Mouse (Mus musculus) midbrain, postnatal 0 days (tissue): ENCODE measurements around the gene Macf1. TPM values are rescaled to one million over a fixed set of nuclear protein-coding genes. Genes with fewer than 3 reads are reported as not detected.

Experiments used
- ATAC-seq: fragments of 200-750 bp; cut with Nextera tagmentation; 2 replicates; pipeline ENCODE4 v1.8.0; 2017; ENCODE audit warnings: moderate number of reproducible peaks, mild to moderate bottlenecking, moderate TSS enrichment, moderate library complexity; ENCODE audit not compliant: low FRiP score
- DNase-seq: peaks from one replicate; pipeline ENCODE4 v3.0.0-alpha.2; 2015; ENCODE audit warnings: low spot score
- H3K27ac ChIP-seq: fragments of 300-500 bp; sonication (generic); 2 replicates; pipeline ENCODE4 v1.5.1; 2014; ENCODE audit warnings: low read depth, mild to moderate bottlenecking, low read length, mixed read lengths
- H3K27me3 ChIP-seq: fragments of 300-500 bp; sonication (generic); 2 replicates; pipeline ENCODE4 v1.6.1; 2014; ENCODE audit warnings: low read length, control low read depth, mixed read lengths; ENCODE audit not compliant: insufficient read depth
- H3K36me3 ChIP-seq: fragments of 300-500 bp; sonication (generic); 2 replicates; pipeline ENCODE4 v1.6.1; 2014; ENCODE audit warnings: low read length, control low read depth, mixed read lengths; ENCODE audit not compliant: insufficient read depth
- H3K4me1 ChIP-seq: fragments of 300-500 bp; sonication (generic); 2 replicates; pipeline ENCODE4 v1.6.1; 2014; ENCODE audit warnings: mild to moderate bottlenecking, control low read depth, antibody characterized with exemption, low read length, mixed read lengths; ENCODE audit not compliant: insufficient read depth
- H3K4me2 ChIP-seq: fragments of 300-500 bp; sonication (generic); 2 replicates; pipeline ENCODE4 v1.6.1; 2014; ENCODE audit warnings: low read depth, mild to moderate bottlenecking, low read length, mixed read lengths; ENCODE audit not compliant: poor library complexity, severe bottlenecking
- H3K4me3 ChIP-seq: fragments of 300-500 bp; sonication (generic); 2 replicates; pipeline ENCODE4 v1.5.1; 2014; ENCODE audit warnings: low read depth, mild to moderate bottlenecking, low read length, moderate library complexity
- H3K9ac ChIP-seq: fragments of 300-500 bp; sonication (generic); replicated peaks from 2 replicates; pipeline ENCODE4 v1.6.1; 2014; ENCODE audit warnings: mild to moderate bottlenecking, low read length, moderate library complexity, mixed read lengths; ENCODE audit not compliant: poor library complexity, severe bottlenecking
- H3K9me3 ChIP-seq: fragments of 300-500 bp; sonication (generic); 2 replicates; pipeline ENCODE4 v1.6.1; 2016; ENCODE audit warnings: low read length, control low read depth
- CTCF ChIP-seq: IDR thresholded peaks from 2 replicates; pipeline ENCODE4 v1.5.1; 2016; ENCODE audit warnings: antibody characterized with exemption, mild to moderate bottlenecking
- WGBS: fragments of 180-500 bp; shearing (Covaris S2); extraction: QIAGEN DNeasy Blood & Tissue Kit; methylation state at CpG from one replicate; pipeline ENCODE4 v1.1.7; 2014; 5-methylcytosine and 5-hydroxymethylcytosine counted together
- polyA plus RNA-seq: library from polyadenylated mRNA; unstranded; fragments of >200 nt; fragmentation: Nextera tagmentation; extraction: Ambion mirVana; gene quantifications from 2 replicates; pipeline ENCODE4 v1.2.1, GENCODE M21; 2015
- total RNA-seq: library from RNA; depleted of rRNA; stranded (reverse); fragments of >200 nt; gene quantifications from 2 replicates; pipeline ENCODE4 v1.2.3, GENCODE M21; 2014

Gene Macf1
- total and polyA plus RNA-seq, 2 experiments from 2014 or later: 73.3 to 338 TPM

GRCm38 (mm10) chr4:123594381-123594806, 89.8 kb downstream of the Macf1 start:
- Histone ChIP-seq H3K4me2 (no peak overlapping the region), H3K36me3 (no peaks in the 10 kb centered on the region), H3K4me1 (peaks cover 15% of the 10 kb centered on the region; the same call in 1 of the 2 replicates), H3K9ac (no peak overlapping the region), H3K4me3 (no peak overlapping the region), H3K9me3 (no peaks in the 10 kb centered on the region), H3K27me3 (no peaks in the 10 kb centered on the region), H3K27ac (peak overlapping the region; percentile 57)
- no peak for TF ChIP-seq CTCF
- ATAC-seq (0 out of 2 replicates have a peak, but pooled peaks have one; percentile 34), DNase-seq (peak; percentile 58)
- 27% methylated on average over 5 of the region's 5 CpGs for WGBS

GRCm38 (mm10) chr4:123593664-123594063, 90.5 kb downstream of the Macf1 start:
- Histone ChIP-seq H3K9me3 (no peaks in the 10 kb centered on the region), H3K4me2 (no peak overlapping the region), H3K27ac (peak overlapping the region; percentile 47), H3K36me3 (no peaks in the 10 kb centered on the region), H3K9ac (no peak overlapping the region), H3K4me1 (peaks cover 15% of the 10 kb centered on the region; the same call in 1 of the 2 replicates), H3K27me3 (no peaks in the 10 kb centered on the region), H3K4me3 (no peak overlapping the region)
- ATAC-seq (no peak), DNase-seq (no peak)
- WGBS: 16% methylated on average over 3 of the region's 3 CpGs
- no peak for TF ChIP-seq CTCF

GRCm38 (mm10) chr4:123592046-123592445, 92.1 kb downstream of the Macf1 start:
- Histone ChIP-seq H3K27ac (no peak overlapping the region), H3K4me2 (no peak overlapping the region), H3K27me3 (no peaks in the 10 kb centered on the region), H3K4me1 (peaks cover 15% of the 10 kb centered on the region; the same call in 1 of the 2 replicates), H3K4me3 (no peak overlapping the region), H3K9ac (no peak overlapping the region), H3K36me3 (no peaks in the 10 kb centered on the region), H3K9me3 (no peaks in the 10 kb centered on the region)
- no peak for TF ChIP-seq CTCF
- 73% methylated on average over 5 of the region's 5 CpGs for WGBS
- DNase-seq (no peak), ATAC-seq (no peak)

GRCm38 (mm10) chr4:123591026-123591635, 93.0 kb downstream of the Macf1 start:
- WGBS: 57% methylated on average over 4 of the region's 4 CpGs
- no peak for TF ChIP-seq CTCF
- ATAC-seq: no peak
- H3K4me2 ChIP-seq: no peak overlapping the region
- H3K4me1 ChIP-seq: peaks cover 15% of the 10 kb centered on the region; the same call in 1 of the 2 replicates
- H3K27me3 ChIP-seq: no peaks in the 10 kb centered on the region
- no peak overlapping the region for H3K4me3 ChIP-seq
- no peaks in the 10 kb centered on the region for H3K36me3 ChIP-seq
- no peak overlapping the region for H3K9ac ChIP-seq
- no peaks in the 10 kb centered on the region for H3K9me3 ChIP-seq
- no peak for DNase-seq
- no peak overlapping the region for H3K27ac ChIP-seq

- Histone ChIP-seq H3K27ac (no peak overlapping the region), H3K4me1 (peaks cover 8% of the 10 kb centered on the region; the same call in 1 of the 2 replicates), H3K36me3 (no peaks in the 10 kb centered on the region), H3K9ac (no peak overlapping the region), H3K4me3 (no peak overlapping the region), H3K9me3 (no peaks in the 10 kb centered on the region), H3K27me3 (no peaks in the 10 kb centered on the region), H3K4me2 (no peak overlapping the region)
- 45% methylated on average over 3 of the region's 3 CpGs for WGBS
- DNase-seq (no peak), ATAC-seq (no peak)
- TF ChIP-seq CTCF: no peak
These were observed 94.7 kb downstream of the Macf1 start for GRCm38 (mm10) chr4:123589496-123589895.

GRCm38 (mm10) chr4:123588353-123589301, 95.5 kb downstream of the Macf1 start:
- TF ChIP-seq CTCF: peak; percentile 64
- ATAC-seq (no peak), DNase-seq (no peak)
- WGBS: 19% methylated on average over 7 of the region's 7 CpGs
- Histone ChIP-seq H3K4me3 (no peak overlapping the region), H3K27me3 (no peaks in the 10 kb centered on the region), H3K36me3 (no peaks in the 10 kb centered on the region), H3K9me3 (no peaks in the 10 kb centered on the region), H3K9ac (no peak overlapping the region), H3K27ac (no peak overlapping the region), H3K4me1 (peaks cover 6% of the 10 kb centered on the region; the same call in 1 of the 2 replicates), H3K4me2 (no peak overlapping the region)
